46 mouse cellular contexts compared by ENCODE assay signal in genomic region chrX:164522138-164522537, GRCm38 (mm10). TPM values are rescaled to one million over a fixed set of nuclear protein-coding genes. Genes with fewer than 3 reads are reported as not detected.
"Had no signal": no experiment of that assay in that cellular context is flagged by ENCODE, and none has a peak within 500 bp of the region (broad histone marks: within the 10 kb centered on the region; RNA-seq: fewer than 3 reads in every experiment).

No protein-coding gene starts in this region.

- DNase-seq: heart, postnatal 10 days; heart, postnatal 14 days; heart, postnatal 4 days; kidney, adult 11 months; kidney, adult 18-20 months; kidney, adult 9 months; kidney, postnatal 10 days; kidney, postnatal 25 days; kidney, postnatal 36 days; kidney, postnatal 4 days; layer of hippocampus, adult 9-11 months; layer of hippocampus, postnatal 36 days had no signal

- H3K27me3 ChIP-seq: heart, embryonic 12.5 days; heart, embryonic 13.5 days; heart, embryonic 15.5 days; hindbrain, embryonic 12.5 days; hindbrain, embryonic 15.5 days; intestine, embryonic 15.5 days had no signal

- H3K9me3 ChIP-seq: heart, embryonic 10.5 days; heart, embryonic 13.5 days; heart, embryonic 15.5 days; hindbrain, embryonic 10.5 days; hindbrain, embryonic 12.5 days; hindbrain, embryonic 13.5 days; hindbrain, embryonic 15.5 days; intestine, embryonic 15.5 days; kidney, embryonic 15.5 days had no signal

- H3K9ac ChIP-seq: heart, embryonic 12.5 days; heart, embryonic 13.5 days; heart, embryonic 15.5 days; hindbrain, embryonic 12.5 days; hindbrain, embryonic 13.5 days; hindbrain, embryonic 14.5 days; hindbrain, embryonic 15.5 days; intestine, embryonic 15.5 days; kidney, embryonic 15.5 days had no signal

- H3K4me2 ChIP-seq: heart, embryonic 11.5 days; heart, embryonic 12.5 days; heart, embryonic 13.5 days; heart, embryonic 15.5 days; hindbrain, embryonic 12.5 days; hindbrain, embryonic 13.5 days; hindbrain, embryonic 14.5 days; hindbrain, embryonic 15.5 days; intestine, embryonic 15.5 days; kidney, embryonic 15.5 days had no signal

- H3K36me3 ChIP-seq: heart, embryonic 10.5 days; heart, embryonic 12.5 days; heart, embryonic 13.5 days; heart, embryonic 15.5 days; hindbrain, embryonic 10.5 days; hindbrain, embryonic 12.5 days; hindbrain, embryonic 13.5 days; hindbrain, embryonic 15.5 days; intestine, embryonic 15.5 days; kidney, embryonic 15.5 days had no signal

- H3K4me3 ChIP-seq: heart, embryonic 10.5 days; heart, embryonic 12.5 days; heart, embryonic 13.5 days; heart, embryonic 15.5 days; hindbrain, embryonic 10.5 days; hindbrain, embryonic 12.5 days; hindbrain, embryonic 13.5 days; hindbrain, embryonic 15.5 days; intestine, embryonic 15.5 days; kidney, embryonic 15.5 days; layer of hippocampus, adult 2 months; left cerebral cortex, adult 2 months had no signal

- H3K4me1 ChIP-seq: heart, embryonic 10.5 days; heart, embryonic 12.5 days; heart, embryonic 13.5 days; heart, embryonic 15.5 days; hindbrain, embryonic 10.5 days; hindbrain, embryonic 12.5 days; hindbrain, embryonic 13.5 days; hindbrain, embryonic 15.5 days; intestine, embryonic 15.5 days; kidney, embryonic 15.5 days had no signal

- H3K27ac ChIP-seq: heart, embryonic 10.5 days; heart, embryonic 13.5 days; heart, embryonic 15.5 days; hindbrain, embryonic 10.5 days; hindbrain, embryonic 12.5 days; hindbrain, embryonic 13.5 days; hindbrain, embryonic 14.5 days; hindbrain, embryonic 15.5 days; hindbrain, postnatal 0 days; intestine, embryonic 15.5 days; kidney, embryonic 15.5 days; kidney, postnatal 0 days; layer of hippocampus, adult 2 months; left cerebral cortex, adult 2 months had no signal

RNA-seq across cellular contexts. Expression of gene Asb9, which starts 16.0 kb away (rescaled TPM):
- total RNA-seq: heart, postnatal 10 days; heart, postnatal 14 days; heart, postnatal 25 days; heart, postnatal 4 days; hematopoietic stem cell, adult 5-6 weeks; hindbrain, postnatal 0 days; layer of hippocampus, adult 18-20 months; layer of hippocampus, adult 2 months; layer of hippocampus, adult 8-10 months; layer of hippocampus, postnatal 10 days; layer of hippocampus, postnatal 14 days; layer of hippocampus, postnatal 25 days; layer of hippocampus, postnatal 36 days; left cerebral cortex, adult 18-20 months; left cerebral cortex, adult 2 months; left cerebral cortex, adult 8-10 months had no signal
- polyA plus RNA-seq: heart, embryonic 12.5 days; heart, embryonic 13.5 days; heart, embryonic 14.5 days; heart, embryonic 15.5 days; heart, embryonic 16.5 days; heart, postnatal 0 days; hindbrain, embryonic 14.5 days; hindbrain, embryonic 16.5 days; hindbrain, postnatal 0 days; inflammation-experienced regulatory T-cells, adult 6 months; intestine, embryonic 14.5 days; intestine, embryonic 15.5 days; intestine, embryonic 16.5 days; intestine, postnatal 0 days; large intestine, adult 2 months had no signal
